Mouse (Mus musculus) urinary bladder, postnatal 25 days (tissue): ENCODE data around the gene Ccdc12.
A peak's percentile ranks its signal among the peaks of the same experiment; 100 is the strongest.

Experiments used
- DNase-seq: peaks from one replicate; pipeline ENCODE4 v3.0.0; 2022; ENCODE audit warnings: low spot score

The Ccdc12 gene

GRCm38 (mm10) chr9:110703951-110704350, 47.6 kb downstream of the Ccdc12 start:
- no peak for DNase-seq

GRCm38 (mm10) chr9:110706784-110707183, 50.5 kb downstream of the Ccdc12 start:
- DNase-seq: no peak

- DNase-seq: peak; percentile 68
Measured at GRCm38 (mm10) chr9:110709640-110710258, 53.4 kb downstream of the Ccdc12 start.

- DNase-seq: no peak
Measured at GRCm38 (mm10) chr9:110711532-110711931, 55.2 kb downstream of the Ccdc12 start.

GRCm38 (mm10) chr9:110711996-110712395, 55.7 kb downstream of the Ccdc12 start:
- DNase-seq: no peak

- DNase-seq: no peak
Measured at GRCm38 (mm10) chr9:110712545-110712944, 56.2 kb downstream of the Ccdc12 start.

GRCm38 (mm10) chr9:110713389-110713788, 57.1 kb downstream of the Ccdc12 start:
- no peak for DNase-seq

- DNase-seq: no peak
Measured at GRCm38 (mm10) chr9:110715426-110715825, 59.1 kb downstream of the Ccdc12 start.

GRCm38 (mm10) chr9:110716775-110717174, 60.5 kb downstream of the Ccdc12 start:
- DNase-seq: peak; percentile 46

- no peak for DNase-seq
Measured at GRCm38 (mm10) chr9:110718071-110718470, 61.8 kb downstream of the Ccdc12 start.

- no peak for DNase-seq
Measured at GRCm38 (mm10) chr9:110718810-110719209, 62.5 kb downstream of the Ccdc12 start.

- no peak for DNase-seq
Measured at GRCm38 (mm10) chr9:110719977-110720376, 63.7 kb downstream of the Ccdc12 start.

GRCm38 (mm10) chr9:110722060-110722459, 65.8 kb downstream of the Ccdc12 start:
- no peak for DNase-seq

GRCm38 (mm10) chr9:110725721-110726135, 69.4 kb downstream of the Ccdc12 start:
- no peak for DNase-seq

GRCm38 (mm10) chr9:110726867-110727266, 70.6 kb downstream of the Ccdc12 start:
- DNase-seq: no peak

- DNase-seq: peak; percentile 71
Measured at GRCm38 (mm10) chr9:110729841-110730240, 73.5 kb downstream of the Ccdc12 start.

GRCm38 (mm10) chr9:110731859-110732258, 75.6 kb downstream of the Ccdc12 start:
- no peak for DNase-seq

GRCm38 (mm10) chr9:110732623-110733022, 76.3 kb downstream of the Ccdc12 start:
- DNase-seq: peak; percentile 58

- no peak for DNase-seq
Measured at GRCm38 (mm10) chr9:110733102-110733501, 76.8 kb downstream of the Ccdc12 start.

GRCm38 (mm10) chr9:110734154-110734553, 77.9 kb downstream of the Ccdc12 start:
- no peak for DNase-seq

GRCm38 (mm10) chr9:110736362-110736761, 80.1 kb downstream of the Ccdc12 start:
- no peak for DNase-seq

GRCm38 (mm10) chr9:110738054-110738453, 81.8 kb downstream of the Ccdc12 start:
- no peak for DNase-seq

GRCm38 (mm10) chr9:110739961-110740360, 83.7 kb downstream of the Ccdc12 start:
- DNase-seq: no peak

GRCm38 (mm10) chr9:110741711-110742294, 85.5 kb downstream of the Ccdc12 start, which contains the start of gene Myl3:
TSS of gene Myl3 (plus strand) at chr9:110741861.
- DNase-seq: no peak
